Mouse (Mus musculus) kidney, adult 11 months (tissue): ENCODE data around the gene Vax1.

Experiments
- DNase-seq: peaks from one replicate; pipeline ENCODE4 v3.0.0; 2022

The Vax1 gene

GRCm38 (mm10) chr19:59169936-59170765, at the start of gene Vax1:
Gene Vax1 (minus strand): TSS chr19:59170056.
- no peak for DNase-seq

- DNase-seq, result no peak
These were observed 49.1 kb upstream of the Vax1 start, which contains the start of gene Kcnk18 for GRCm38 (mm10) chr19:59218991-59219390. Gene Kcnk18 (plus strand): TSS chr19:59219214.

- DNase-seq, result no peak
These were observed 47.0 kb upstream of the Vax1 start for GRCm38 (mm10) chr19:59216891-59217290.

- no peak for DNase-seq
These were observed 39.1 kb upstream of the Vax1 start for GRCm38 (mm10) chr19:59208986-59209385.

- DNase-seq, result peak; percentile 19
These were observed 38.6 kb upstream of the Vax1 start for GRCm38 (mm10) chr19:59208475-59208874.

GRCm38 (mm10) chr19:59198161-59198560, 28.3 kb upstream of the Vax1 start:
- DNase-seq, result peak; percentile 57

- DNase-seq, result peak; percentile 33
These were observed 26.3 kb upstream of the Vax1 start for GRCm38 (mm10) chr19:59196111-59196666.

- no peak for DNase-seq
These were observed 25.4 kb upstream of the Vax1 start for GRCm38 (mm10) chr19:59195181-59195770.

- DNase-seq, result no peak
These were observed 24.3 kb upstream of the Vax1 start for GRCm38 (mm10) chr19:59193986-59194820.

GRCm38 (mm10) chr19:59193456-59193855, 23.6 kb upstream of the Vax1 start:
- DNase-seq, result no peak

- no peak for DNase-seq
These were observed 22.6 kb upstream of the Vax1 start for GRCm38 (mm10) chr19:59192491-59192890.

- no peak for DNase-seq
These were observed 21.3 kb upstream of the Vax1 start for GRCm38 (mm10) chr19:59191123-59191505.

GRCm38 (mm10) chr19:59190431-59191122, 20.7 kb upstream of the Vax1 start:
- no peak for DNase-seq

- DNase-seq, result no peak
These were observed 19.1 kb upstream of the Vax1 start for GRCm38 (mm10) chr19:59188981-59189380.

- peak; percentile 96 for DNase-seq
These were observed 14.1 kb upstream of the Vax1 start for GRCm38 (mm10) chr19:59184000-59184399.

GRCm38 (mm10) chr19:59173341-59174015, 3.6 kb upstream of the Vax1 start:
- no peak for DNase-seq

GRCm38 (mm10) chr19:59172781-59173180, 2.9 kb upstream of the Vax1 start:
- no peak for DNase-seq

- no peak for DNase-seq
These were observed 2.0 kb upstream of the Vax1 start for GRCm38 (mm10) chr19:59171871-59172245.

- DNase-seq, result no peak
These were observed 1.5 kb upstream of the Vax1 start for GRCm38 (mm10) chr19:59171151-59171870.

- no peak for DNase-seq
These were observed 875 bp upstream of the Vax1 start for GRCm38 (mm10) chr19:59170766-59171095.
